Mouse (Mus musculus) gastrocnemius, postnatal 10 days (tissue): ENCODE measurements around the gene Gm48552. TPM values are rescaled to one million over a fixed set of nuclear protein-coding genes. Genes with fewer than 3 reads are reported as not detected.
A peak's percentile ranks its signal among the peaks of the same experiment; 100 is the strongest.

ENCODE experiments used
- DNase-seq: peaks from one replicate; pipeline ENCODE4 v3.0.0; 2021; ENCODE audit warnings: mixed read lengths
- microRNA-seq, 2 experiments: library from miRNA; unstranded; fragments of <30 nt; microRNA quantifications; one replicate each; pipeline ENCODE4 v1.2.0; 2021
- total RNA-seq, 2 experiments: library from RNA; stranded (reverse); gene quantifications; 2 replicates each; pipeline ENCODE4 v1.2.3; 2021

Gene Gm48552
- total RNA-seq, 2 experiments from 2014 or later, result 0.33 to 2.0 TPM

- peak; percentile 28 for DNase-seq
These were observed 43.5 kb downstream of the Gm48552 start for GRCm38 (mm10) chr10:81432169-81432867.

- peak; percentile 88 for DNase-seq
These were observed 44.1 kb downstream of the Gm48552 start for GRCm38 (mm10) chr10:81432868-81433262.

GRCm38 (mm10) chr10:81433541-81434289 lies 44.9 kb downstream of the Gm48552 start:
- DNase-seq, result peak; percentile 49

- DNase-seq, result no peak
These were observed 45.8 kb downstream of the Gm48552 start for GRCm38 (mm10) chr10:81434361-81435263.

- peak; percentile 85 for DNase-seq
These were observed 46.6 kb downstream of the Gm48552 start for GRCm38 (mm10) chr10:81435436-81435835.

Small RNA genes within 50 kb of the gene (microRNA-seq; reads per million reads assigned to microRNA genes)
- gene Mir1191b (1.3 to 1.6 reads per million in 2 experiments), gene Mir6913 (0 reads per million in 2 experiments)

Other genes with a start within 250 kb of the Gm48552 start
- 10 to 100 TPM; 10.7 to 13.8 TPM for gene Pias4, start 221.1 kb upstream of the Gm48552 start, total RNA-seq
- gene Eef2, start 212.4 kb upstream of the Gm48552 start, total RNA-seq, result 1,000 to 10,000 TPM in 1 of 2 experiments, 100 to 1,000 TPM in 1; 974 to 1,018 TPM
- gene Dapk3, start 206.0 kb upstream of the Gm48552 start, total RNA-seq, result 10 to 100 TPM; 29.8 to 30.4 TPM
- gene 4930442H23Rik, start 205.2 kb upstream of the Gm48552 start, total RNA-seq, result not detected
- 1 to 10 TPM; 1.7 to 1.8 TPM for gene Nmrk2, start 187.0 kb upstream of the Gm48552 start, total RNA-seq
- gene Atcay, start 158.2 kb upstream of the Gm48552 start, total RNA-seq, result under 1 TPM; 0.40 to 0.43 TPM
- 1 to 10 TPM; 2.1 to 3.5 TPM for gene Zfr2, start 155.8 kb upstream of the Gm48552 start, total RNA-seq
- gene Matk, start 136.1 kb upstream of the Gm48552 start, total RNA-seq, result 1 to 10 TPM in 1 of 2 experiments, under 1 TPM in 1; 0.70 to 1.3 TPM
- 100 to 1,000 TPM in 1 of 2 experiments, 10 to 100 TPM in 1; 93.7 to 108 TPM for gene Mrpl54, start 122.1 kb upstream of the Gm48552 start, total RNA-seq
- gene Apba3, start 122.0 kb upstream of the Gm48552 start, total RNA-seq, result 10 to 100 TPM; 61.6 to 63.5 TPM
- gene Tjp3, start 97.4 kb upstream of the Gm48552 start, total RNA-seq, result under 1 TPM; 0.14 to 0.36 TPM
- 10 to 100 TPM; 24.0 to 30.8 TPM for gene Pip5k1c, start 96.0 kb upstream of the Gm48552 start, total RNA-seq
- 10 to 100 TPM; 11.0 to 14.5 TPM for gene Cactin, start 67.9 kb upstream of the Gm48552 start, total RNA-seq
- 1 to 10 TPM; 2.3 to 3.8 TPM for gene Tbxa2r, start 60.3 kb upstream of the Gm48552 start, total RNA-seq
- gene Gipc3, start 45.7 kb upstream of the Gm48552 start, total RNA-seq, result 1 to 10 TPM in 1 of 2 experiments, under 1 TPM in 1; 0.96 to 1.3 TPM
- 10 to 100 TPM; 26.8 to 41.9 TPM for gene Hmg20b, start 38.5 kb upstream of the Gm48552 start, total RNA-seq
- gene Mfsd12, start 31.5 kb upstream of the Gm48552 start, total RNA-seq, result 1 to 10 TPM; 4.5 to 7.5 TPM
- gene 4930404N11Rik, start 23.2 kb upstream of the Gm48552 start, total RNA-seq, result 1 to 10 TPM in 1 of 2 experiments, under 1 TPM in 1; 0.85 to 1.4 TPM
- gene Fzr1, start 10.5 kb upstream of the Gm48552 start, total RNA-seq, result 10 to 100 TPM; 17.6 to 24.1 TPM
- gene Dohh, start 4.6 kb upstream of the Gm48552 start, total RNA-seq, result 10 to 100 TPM; 40.3 to 46.7 TPM
- under 1 TPM; 0.40 to 0.45 TPM for gene Gm48551, start 4.5 kb upstream of the Gm48552 start, total RNA-seq
- gene Smim24, start 4.0 kb downstream of the Gm48552 start, total RNA-seq, result under 1 TPM in 1 of 2 experiments, not detected in 1; 0.65 TPM
- gene Nfic, start 66.6 kb downstream of the Gm48552 start, total RNA-seq, result 100 to 1,000 TPM; 329 to 332 TPM
- under 1 TPM; 0.38 to 0.99 TPM for gene Celf5, start 93.7 kb downstream of the Gm48552 start, total RNA-seq
- 10 to 100 TPM; 45.9 to 48.2 TPM for gene Ncln, start 107.4 kb downstream of the Gm48552 start, total RNA-seq
- under 1 TPM; 0.56 to 0.61 TPM for gene S1pr4, start 111.1 kb downstream of the Gm48552 start, total RNA-seq
- under 1 TPM; 0.47 to 0.77 TPM for gene Gna15, start 135.2 kb downstream of the Gm48552 start, total RNA-seq
- gene Gna11, start 156.2 kb downstream of the Gm48552 start, total RNA-seq, result 10 to 100 TPM; 40.6 to 44.8 TPM
- gene Aes, start 170.5 kb downstream of the Gm48552 start, total RNA-seq, result 100 to 1,000 TPM; 614 to 667 TPM
- gene Tle2, start 185.6 kb downstream of the Gm48552 start, total RNA-seq, result 1 to 10 TPM; 4.4 to 9.4 TPM
- 1 to 10 TPM; 2.2 to 3.1 TPM for gene Tle6, start 212.1 kb downstream of the Gm48552 start, total RNA-seq
- 1 to 10 TPM; 1.6 to 1.8 TPM for gene BC025920, start 217.3 kb downstream of the Gm48552 start, total RNA-seq
- gene Sirt6, start 238.8 kb downstream of the Gm48552 start, total RNA-seq, result 1 to 10 TPM; 7.3 to 9.7 TPM
- 10 to 100 TPM; 13.0 to 18.4 TPM for gene Ankrd24, start 239.5 kb downstream of the Gm48552 start, total RNA-seq